Mouse (Mus musculus) B cell, adult 2 months (primary cell): ENCODE data around the gene Neurod2.

Source experiments
- DNase-seq, 2 experiments: peaks; one replicate each; pipeline ENCODE4 v3.0.0; 2022

The Neurod2 gene

DNA sequence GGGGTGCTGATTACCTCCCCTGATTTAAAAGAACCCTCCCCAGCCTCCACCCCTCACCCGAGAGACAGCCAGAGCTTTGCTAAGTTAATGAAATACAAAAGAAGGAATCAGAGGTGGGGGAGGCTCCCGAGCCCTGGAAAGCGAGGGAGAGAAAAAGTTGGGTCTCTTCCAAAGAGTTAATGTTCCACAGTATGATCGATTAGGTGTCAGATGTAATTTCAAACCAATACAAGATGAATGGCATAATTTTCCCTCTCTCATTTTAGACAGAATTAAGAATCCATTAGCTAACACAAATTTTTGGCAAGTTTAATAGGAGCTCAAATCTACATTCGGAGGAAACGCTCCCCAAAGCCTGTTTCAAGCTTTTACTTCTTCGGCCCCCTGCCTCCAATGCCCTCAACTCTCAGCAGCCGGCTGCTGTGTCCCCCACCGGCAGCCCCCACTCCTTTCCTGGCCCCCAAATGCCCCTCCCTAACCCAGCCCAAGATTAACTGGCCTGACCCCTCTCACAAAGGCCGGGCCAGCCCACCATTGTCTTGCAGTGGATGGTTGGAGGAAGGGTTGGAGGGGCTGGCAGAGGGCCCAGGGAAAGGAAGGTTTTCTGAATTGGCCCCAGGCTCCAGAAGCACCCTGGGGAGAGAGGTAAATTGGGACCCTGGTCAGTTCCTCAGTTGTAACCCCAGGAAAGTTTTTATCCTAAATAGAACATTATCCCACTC, 30.8 kb downstream of the Neurod2 start:
- DNase-seq, result no peak

DNA sequence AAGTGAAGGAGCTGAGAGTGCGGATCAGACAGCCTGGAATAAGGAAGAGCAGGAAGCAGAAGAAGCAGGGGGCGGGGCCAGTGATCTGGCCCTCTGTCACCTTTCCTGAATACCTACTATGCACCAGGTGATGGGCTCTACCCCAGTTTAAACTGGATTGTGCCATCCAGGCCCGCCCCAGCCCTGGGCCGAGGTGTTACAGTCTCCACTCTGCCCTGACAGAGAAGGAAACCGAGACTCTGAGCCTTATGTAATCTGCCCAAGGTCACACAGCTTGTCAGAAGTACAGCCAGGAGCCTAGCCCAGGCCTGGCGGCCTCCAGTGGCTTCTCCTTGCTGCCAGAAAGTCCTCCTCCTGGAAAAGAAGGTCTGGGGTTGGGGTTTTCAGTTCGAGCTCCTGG, 31.7 kb downstream of the Neurod2 start:
- no peak for DNase-seq

DNA sequence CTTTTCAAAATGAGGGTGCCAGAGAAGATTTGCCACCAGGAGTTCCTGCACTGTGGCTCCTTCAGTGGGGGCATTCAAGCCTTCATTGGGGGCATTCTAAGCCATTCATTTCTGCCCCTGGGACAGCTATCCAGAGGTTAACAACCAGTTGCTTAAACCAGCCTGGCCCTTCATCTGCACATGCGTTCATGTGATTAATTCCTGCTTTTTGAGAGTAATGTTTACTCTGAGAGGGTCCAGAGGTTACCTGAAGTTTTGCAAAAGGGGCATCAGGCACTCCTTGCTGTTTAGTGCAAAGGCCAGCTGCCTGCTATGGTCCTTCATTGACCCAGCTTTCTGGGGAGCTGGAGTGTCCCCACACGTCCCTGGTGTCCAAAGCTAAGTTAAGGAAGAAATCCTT, 32.5 kb downstream of the Neurod2 start:
- DNase-seq, result no peak

DNA sequence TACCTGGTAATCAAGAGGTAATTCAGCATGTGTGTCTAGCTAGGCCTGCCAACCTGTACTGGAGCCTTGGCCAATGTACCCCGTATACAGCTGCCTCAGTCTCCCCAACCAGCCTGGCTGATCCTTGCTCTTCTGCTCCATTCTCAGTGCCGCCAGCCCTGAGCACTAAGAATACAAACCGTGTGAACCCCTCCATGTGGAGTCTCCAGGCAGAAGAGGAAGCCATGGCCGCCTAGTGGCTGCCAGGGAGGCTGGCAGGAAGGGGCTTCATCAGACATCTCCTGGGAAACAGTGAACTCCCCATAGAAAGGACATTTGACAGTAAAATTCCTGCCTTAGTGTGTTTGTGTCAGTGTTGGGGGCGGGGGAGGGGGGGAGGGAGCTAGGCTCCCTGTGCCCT, 33.2 kb downstream of the Neurod2 start:
- DNase-seq, result peak; percentile 41 to 43

DNA sequence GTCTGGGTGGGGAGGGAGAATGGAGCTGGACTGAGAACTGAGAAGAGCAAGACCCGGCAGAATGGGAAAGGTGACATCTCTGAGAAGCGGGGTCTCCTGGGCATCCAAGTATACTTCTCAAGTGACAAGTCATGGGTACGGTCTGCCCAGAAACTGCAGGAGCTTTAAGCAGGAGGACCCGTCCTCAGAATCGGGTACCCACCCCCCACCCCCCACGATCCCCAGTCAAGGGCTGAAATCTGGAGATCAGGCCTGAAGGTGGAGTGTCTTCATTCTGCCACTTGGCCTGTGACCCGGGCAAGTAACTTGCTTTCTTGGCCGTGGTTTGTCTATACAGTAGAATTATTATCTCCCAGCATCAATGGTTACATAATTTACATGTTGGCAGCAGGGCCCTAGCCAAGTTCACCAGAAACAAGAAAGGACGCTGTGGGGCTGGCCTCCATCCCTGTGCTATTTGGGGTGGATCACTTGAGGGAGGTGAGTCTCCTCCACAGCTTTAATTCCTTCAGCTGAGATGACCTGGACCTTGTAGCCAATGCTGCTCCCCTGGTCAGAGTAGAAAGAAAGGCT, 34.3 kb downstream of the Neurod2 start:
- no peak for DNase-seq

DNA sequence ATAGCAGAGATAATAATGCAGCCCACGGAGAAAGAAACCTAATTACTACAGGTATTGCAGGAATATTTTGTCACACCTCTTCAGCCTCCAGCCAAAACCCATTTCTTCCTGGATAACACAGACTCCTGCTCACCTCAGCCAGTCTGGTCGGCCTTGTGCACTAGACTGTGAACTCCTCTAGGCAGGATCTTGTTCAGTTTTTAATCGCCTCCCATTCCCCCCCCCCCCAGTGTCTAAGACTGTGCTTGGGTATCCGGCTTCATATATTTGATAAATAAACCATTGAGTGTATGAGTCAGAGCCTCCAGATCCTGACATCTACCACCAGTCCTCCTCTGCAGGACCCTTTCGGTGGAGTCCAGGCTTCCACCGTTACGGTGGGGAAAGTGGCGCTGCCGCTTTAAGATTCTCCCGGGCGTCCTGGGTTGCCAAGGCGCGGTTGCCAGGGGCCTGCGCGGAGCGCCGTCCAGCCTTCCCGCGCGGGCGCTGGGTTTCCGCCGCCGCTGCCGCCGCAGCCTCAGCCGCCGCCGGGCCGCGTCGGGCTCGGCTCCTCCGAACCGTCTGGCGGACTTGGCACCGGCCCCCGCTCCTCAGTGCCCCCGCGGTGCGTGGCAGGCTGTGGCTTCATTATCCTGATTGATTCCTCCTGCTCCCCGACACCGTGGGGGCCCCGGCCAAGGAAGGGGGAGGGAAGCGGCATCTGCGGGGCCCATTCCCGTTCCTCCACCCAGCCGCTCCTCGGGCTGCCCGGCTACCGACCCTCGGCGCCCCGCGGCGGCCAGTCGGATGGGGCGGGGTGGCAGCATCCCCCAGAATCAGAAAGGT, 35.0 kb downstream of the Neurod2 start:
- DNase-seq, result peak; percentile 39 to 46

DNA sequence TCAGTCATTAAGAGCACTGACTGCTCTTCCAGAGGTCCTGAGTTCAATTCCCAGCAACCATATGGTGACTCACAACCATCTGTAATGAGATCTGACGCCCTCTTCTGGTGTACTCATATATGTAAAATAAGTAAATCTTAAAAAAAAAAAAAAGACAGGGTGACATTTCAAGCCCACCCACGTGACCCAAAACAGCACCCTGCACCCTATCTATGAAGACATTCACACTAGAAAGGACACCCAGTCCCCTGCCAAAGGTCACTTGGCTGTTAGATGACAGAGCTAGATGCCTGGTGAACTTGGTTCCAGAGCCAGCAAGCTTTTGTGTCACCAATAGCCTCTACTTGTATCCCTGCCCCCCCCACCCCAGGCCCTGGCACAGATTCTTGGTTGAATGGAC, 36.4 kb downstream of the Neurod2 start:
- no peak for DNase-seq

DNA sequence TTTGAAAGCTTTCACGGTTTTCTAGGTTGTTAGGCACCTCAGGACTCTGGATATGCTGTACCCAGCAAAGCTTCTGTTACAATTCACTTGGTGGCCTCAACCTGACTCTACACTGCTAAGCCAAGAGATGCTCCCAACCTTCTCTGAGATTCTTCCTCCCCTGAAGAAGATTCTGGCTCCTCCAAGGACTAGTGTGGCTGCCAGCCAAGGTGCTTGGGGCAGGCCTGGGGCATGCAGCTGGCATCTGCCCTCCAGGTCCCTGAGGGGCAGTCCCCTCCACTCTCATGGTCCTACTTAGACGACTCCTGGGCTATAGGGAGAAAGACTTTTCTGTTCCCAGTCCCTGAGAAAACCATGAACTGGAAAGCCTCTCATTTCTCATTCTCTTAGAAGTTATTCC, 38.5 kb downstream of the Neurod2 start:
- DNase-seq, result no peak

DNA sequence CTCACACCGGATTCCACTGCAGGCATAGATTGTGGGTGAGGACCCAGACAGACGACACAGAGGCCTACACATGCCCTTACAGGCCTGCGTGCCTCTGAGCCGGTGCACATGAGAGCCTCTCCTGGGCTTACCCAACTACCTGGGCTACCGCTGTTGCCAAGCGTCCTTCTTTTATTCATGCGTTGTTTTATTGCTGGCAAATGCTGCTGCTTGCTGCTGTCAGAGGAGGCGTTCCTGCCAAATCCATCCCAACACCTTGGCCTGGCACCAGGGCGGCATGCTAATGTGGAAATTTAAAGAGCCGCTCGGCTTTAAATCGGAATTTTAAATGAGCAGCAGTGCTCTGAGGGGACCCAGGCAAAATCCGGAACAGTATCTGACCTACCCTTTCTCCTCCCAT, 39.6 kb downstream of the Neurod2 start:
- no peak for DNase-seq

DNA sequence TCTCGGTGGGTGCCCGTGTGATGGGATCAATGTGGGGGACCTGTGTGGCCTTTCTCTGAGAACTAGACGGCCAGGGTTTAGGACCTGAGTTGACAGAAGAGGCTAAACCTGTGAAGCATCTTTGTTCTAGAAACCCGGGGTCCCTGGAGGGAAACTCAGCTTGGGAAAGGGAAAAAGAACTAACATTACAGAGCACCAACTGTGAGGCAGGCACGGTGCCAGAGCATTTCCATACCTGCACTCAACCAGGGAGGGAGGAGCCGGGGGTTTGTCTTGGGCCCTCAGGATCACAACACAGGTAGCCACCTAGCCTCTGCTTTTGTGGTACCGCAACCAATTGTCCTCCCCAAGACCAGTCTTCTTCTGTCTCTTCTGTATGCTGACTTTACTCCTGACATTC, 41.5 kb downstream of the Neurod2 start:
- no peak for DNase-seq

DNA sequence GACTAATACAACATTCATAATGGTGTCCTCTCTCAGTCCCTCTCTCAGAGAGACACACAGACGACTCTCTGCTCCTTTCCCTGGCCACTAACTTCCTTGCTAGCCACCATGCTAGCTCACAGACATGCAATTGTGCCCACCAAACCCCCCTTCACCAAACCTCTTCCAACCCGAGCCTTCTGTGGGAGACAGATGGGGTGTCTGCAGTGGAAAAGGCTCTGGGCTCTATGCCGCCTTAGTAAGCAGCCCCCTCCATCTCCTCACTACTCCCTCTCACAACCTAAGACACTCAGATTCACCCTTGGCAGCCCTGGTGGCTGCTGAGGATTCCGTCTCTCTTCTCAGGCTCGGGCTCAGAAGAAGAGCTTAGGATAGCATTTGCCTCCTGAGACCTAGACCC, 41.9 kb downstream of the Neurod2 start:
- no peak for DNase-seq

DNA sequence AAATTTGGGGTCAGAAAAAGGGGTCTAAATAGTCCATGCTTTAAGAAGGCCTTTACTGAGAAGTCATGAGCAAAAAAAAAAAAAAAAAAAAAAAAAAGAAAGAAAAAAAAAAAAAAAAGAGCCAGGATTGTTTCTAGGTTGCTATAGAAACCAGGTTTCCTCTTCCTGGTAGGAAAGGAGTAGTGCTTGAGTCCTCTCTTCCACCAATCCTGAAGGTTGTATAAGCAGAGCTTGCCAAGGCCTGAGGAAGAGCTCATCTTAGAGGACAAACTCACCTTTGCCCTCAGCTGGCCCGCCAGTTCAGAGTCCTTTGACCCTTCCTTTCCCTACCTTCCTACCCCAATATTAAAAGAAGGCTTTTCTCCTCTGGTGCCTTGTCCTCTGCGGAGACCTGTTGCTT, 44.1 kb downstream of the Neurod2 start:
- no peak for DNase-seq

DNA sequence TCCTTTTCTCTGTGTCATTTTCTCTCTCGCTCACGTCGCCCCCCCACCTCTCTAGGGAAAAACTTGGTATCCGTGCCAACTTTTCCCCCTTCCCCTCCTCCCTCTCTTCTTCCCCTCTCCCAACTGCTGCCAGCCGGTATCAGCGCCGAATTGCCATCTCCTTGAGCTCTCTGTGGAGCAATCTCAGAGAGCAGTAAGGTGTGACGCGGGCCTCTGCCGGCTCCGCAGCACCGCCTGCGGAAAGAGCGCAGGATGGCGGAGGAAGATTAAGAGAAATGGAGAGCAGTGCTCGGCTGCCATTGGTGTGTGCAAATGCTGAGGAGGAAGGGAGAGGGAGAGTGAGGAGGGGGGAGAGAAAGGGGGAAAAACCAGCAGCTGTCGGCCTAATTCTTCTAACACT, 45.2 kb downstream of the Neurod2 start:
- peak in 1 of 2 experiments; percentile 16 for DNase-seq

DNA sequence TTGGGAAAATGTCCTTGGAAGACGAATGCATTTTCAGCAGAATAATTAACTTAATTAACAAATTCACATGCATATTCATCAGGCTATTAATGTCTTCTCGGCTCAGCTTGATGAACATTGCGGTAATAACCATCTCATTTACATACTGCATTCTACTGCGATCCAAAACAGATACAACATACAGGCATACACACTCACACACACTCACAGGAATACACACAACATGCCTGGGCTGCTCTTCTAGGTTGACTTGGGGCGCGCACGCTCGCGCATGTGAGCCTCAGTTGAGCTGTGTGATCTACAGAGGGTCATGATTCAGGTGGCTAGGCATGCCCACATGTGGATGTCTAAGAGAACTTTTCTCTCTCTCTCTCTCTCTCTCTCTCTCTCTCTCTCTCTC, 45.7 kb downstream of the Neurod2 start:
- no peak for DNase-seq
